Comparison of ENCODE assay signal across 14 mouse cellular contexts in the genomic region with DNA sequence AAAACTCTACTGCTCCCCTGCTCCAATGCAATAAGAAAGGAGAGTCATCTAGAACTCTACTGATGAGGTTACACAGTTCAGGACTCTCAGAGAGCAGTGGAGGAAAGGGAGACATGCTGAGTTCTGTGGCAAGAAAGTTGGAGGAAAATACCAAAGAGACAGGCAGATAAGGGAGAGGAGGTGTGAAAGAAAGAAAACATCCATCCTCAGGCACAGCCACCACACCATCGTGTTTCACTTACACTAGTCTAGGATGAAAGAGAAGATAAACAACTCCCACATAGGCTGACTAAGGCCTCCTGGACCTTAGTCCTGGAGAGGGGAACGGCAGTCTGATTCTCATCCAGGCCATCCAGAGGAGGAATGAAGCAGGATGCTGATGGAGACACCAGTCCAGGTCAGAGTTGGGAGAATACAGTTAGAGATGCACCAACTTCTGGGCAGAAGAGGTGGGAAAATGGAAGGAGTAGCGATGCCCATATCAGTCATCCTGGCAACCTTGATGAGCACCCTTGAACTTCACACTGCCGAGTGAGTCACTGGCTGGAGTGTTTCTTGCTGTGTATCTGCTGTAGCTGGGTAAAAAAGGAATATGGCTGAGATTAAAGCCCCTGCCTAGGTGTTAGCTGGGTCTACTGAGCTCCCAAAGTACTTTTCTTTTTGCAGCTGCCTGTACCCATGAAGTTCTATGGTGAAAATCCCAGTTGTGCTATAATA.
"Had no signal": no experiment of that assay in that cellular context is flagged by ENCODE, and none has a peak within 500 bp of the region (broad histone marks: within the 10 kb centered on the region; RNA-seq: fewer than 3 reads in every experiment).

No protein-coding gene starts in this region.

- ATAC-seq: intestine, embryonic 15.5 days; liver, embryonic 12.5 days had no signal

- H3K9ac ChIP-seq: intestine, embryonic 15.5 days; limb, embryonic 15.5 days; liver, embryonic 12.5 days; midbrain, embryonic 12.5 days; neural tube, embryonic 15.5 days had no signal

- H3K27ac ChIP-seq: intestine, embryonic 15.5 days; layer of hippocampus, adult 2 months; left cerebral cortex, adult 2 months; limb, embryonic 15.5 days; liver, embryonic 12.5 days; midbrain, embryonic 12.5 days; neural tube, embryonic 15.5 days had no signal

- DNase-seq: kidney, adult 18-20 months; kidney, postnatal 10 days; kidney, postnatal 4 days; right cerebral cortex, adult 18-20 months; right cerebral cortex, postnatal 25 days; thymus, postnatal 36 days had no signal

- H3K4me1 ChIP-seq: intestine, embryonic 15.5 days; limb, embryonic 15.5 days; liver, embryonic 12.5 days; midbrain, embryonic 12.5 days; neural tube, embryonic 15.5 days had no signal

- H3K27me3 ChIP-seq: intestine, embryonic 15.5 days; limb, embryonic 15.5 days; liver, embryonic 12.5 days; midbrain, embryonic 12.5 days; neural tube, embryonic 15.5 days had no signal

- H3K4me3 ChIP-seq: intestine, embryonic 15.5 days; layer of hippocampus, adult 2 months; left cerebral cortex, adult 2 months; limb, embryonic 15.5 days; liver, embryonic 12.5 days; midbrain, embryonic 12.5 days; myocyte; neural tube, embryonic 15.5 days had no signal

- H3K36me3 ChIP-seq: intestine, embryonic 15.5 days; limb, embryonic 15.5 days; liver, embryonic 12.5 days; midbrain, embryonic 12.5 days; neural tube, embryonic 15.5 days had no signal

- H3K9me3 ChIP-seq: intestine, embryonic 15.5 days; limb, embryonic 15.5 days; liver, embryonic 12.5 days; midbrain, embryonic 12.5 days; neural tube, embryonic 15.5 days had no signal

- H3K4me2 ChIP-seq: intestine, embryonic 15.5 days; limb, embryonic 15.5 days; liver, embryonic 12.5 days; midbrain, embryonic 12.5 days; neural tube, embryonic 15.5 days had no signal
